Mouse (Mus musculus) liver (tissue): ENCODE results near the gene Morn1.
"Not testable (repeated sequence)": the region's sequence is repeated elsewhere in the genome, so short reads cannot be mapped to it uniquely, and the experiment has no call there.

Experiments
- DNase-seq: peaks from one replicate; pipeline ENCODE4 v3.0.0-alpha.2; 2020; ENCODE audit warnings: mixed read lengths

Morn1 gene

DNA sequence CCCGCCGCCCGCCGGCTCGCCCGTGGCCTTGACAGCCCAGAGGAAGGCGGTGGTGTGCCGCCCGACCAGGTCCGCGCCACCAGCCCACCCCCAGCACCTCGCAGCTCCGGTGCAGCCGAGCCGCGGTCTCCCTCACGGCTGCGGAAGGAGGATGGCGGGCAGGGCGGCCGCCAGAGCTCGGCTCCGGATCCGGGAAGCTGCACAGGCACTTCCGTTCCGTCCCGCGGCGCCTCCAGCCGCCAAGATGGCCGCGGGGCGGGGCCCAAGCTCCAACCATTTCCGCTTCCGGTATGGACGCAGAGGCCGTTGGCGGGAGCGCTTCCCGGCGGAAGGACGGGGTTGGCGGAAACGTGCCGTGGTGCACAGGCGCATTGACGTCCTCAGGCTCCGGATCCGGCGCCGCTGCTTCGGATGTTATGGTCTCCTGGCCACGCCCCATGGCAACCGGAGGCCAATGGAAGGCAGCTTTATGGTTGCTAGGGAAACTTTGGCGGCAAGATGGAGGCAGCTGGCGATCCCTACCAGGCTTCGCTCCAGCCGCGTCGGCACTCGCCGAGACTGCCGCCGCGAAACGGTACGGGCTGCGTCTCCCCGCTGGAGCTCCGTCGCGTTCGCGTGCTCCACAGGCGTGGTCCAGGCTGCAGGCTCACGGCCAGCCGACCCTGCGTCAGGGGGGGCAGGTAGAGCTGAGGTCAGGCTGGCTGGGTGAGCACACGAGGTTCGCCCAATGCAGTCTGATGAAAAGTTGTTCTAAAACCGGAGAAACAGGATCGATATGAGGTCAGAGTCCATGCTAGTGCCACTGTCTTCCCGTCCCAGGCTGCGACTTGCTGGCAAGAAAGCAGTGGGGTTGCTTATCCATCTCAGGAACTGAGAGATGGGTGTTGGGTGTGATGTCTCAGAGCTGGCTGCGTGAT lies at the start of gene Morn1, which contains the start of gene Rer1:
Gene Morn1 (plus strand): TSS at position 470 of the 917 bp plus-strand sequence.
Gene Rer1 (minus strand): TSS at position 275 of the 917 bp plus-strand sequence.
- DNase-seq = peak; percentile 99

DNA sequence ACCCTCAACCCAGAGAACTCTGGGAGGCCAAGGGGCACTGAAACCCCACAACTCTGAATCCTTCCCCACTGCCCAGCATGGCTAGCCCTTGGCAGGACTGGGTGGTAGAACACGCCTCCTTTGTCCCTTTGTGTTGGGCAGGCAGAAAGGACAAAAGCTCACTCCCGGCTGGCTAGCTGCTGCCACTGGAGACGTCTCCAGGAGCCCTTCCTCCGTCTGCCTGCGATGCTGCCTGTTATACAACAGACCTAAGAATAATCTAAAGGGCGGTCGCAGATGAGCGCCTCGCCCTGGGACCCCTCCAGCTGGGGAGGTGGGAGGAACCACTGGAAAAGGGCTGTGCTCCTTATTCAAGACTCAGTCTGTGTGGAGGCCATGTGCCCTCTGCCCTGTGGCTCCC lies 46.2 kb upstream of the Morn1 start:
- no peak for DNase-seq

DNA sequence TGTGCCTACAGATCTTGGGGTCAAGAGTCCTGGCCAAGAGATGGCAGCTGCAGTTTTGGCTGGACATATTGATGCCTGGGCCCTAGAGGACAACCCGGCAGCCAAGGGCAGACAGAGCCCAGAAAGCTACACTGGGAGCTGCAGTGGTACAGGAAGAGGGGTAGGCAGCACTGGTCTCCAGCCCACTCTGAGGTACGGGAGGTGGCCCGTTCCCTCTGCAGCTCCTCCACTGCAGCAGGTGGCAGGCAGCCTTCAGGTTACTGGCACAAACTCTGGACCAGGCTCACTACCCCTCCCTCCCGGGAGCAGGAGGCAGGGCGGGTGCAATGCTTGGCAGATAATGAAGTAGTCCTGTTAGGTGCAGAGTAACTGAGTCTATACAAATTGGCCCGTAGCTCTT lies 45.7 kb upstream of the Morn1 start:
- no peak for DNase-seq

DNA sequence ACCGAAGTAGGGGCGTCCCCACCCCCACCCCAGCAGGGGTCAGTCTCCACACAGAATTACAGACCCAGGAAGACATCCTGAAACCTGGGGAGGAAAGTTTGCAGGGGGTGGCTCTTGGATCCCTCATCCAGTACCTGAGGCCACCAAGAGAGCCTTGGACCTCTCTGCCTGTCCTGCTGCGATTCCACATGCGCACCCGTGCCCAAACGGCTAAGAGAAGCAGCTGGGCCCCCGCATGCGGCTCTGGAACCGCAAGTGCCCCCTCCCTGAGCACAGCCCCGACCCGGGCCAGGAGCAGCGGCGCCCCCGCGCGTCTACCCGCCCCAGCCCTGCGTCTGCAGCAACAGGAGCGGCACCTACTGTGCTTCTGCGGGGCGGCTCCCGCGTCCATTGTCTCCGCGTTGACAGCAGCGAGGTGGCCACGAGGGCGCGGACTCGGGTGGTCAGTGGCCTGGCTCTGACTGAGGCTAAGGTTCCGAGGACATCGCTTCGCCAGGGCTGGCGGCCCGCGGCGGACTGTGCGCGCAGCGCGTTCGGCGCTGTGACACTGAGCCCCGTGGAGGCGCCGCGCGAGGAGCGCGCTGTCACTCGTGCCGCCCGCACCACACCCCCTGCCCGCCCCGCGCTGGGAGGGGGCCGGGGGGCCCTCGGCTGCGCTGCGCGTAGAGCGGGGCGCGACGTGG lies 43.6 kb upstream of the Morn1 start:
- DNase-seq = no peak

DNA sequence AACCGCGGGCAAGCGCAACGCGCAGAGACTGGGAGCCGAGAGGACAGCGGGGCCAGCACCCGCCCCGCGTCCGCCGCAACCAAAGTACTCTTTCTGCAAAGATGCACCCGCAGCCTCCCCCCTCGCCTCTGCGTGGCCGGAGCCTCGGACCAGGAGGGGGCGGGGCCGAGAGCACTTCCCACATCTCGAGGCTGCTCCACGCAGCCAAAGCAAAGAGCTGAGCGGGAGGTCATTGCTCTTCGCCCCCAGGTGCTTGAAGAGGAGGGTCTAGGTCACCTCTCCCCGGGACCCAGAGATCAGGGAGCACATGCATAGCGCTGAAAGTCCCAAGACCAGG lies 43.1 kb upstream of the Morn1 start:
- DNase-seq = no peak

DNA sequence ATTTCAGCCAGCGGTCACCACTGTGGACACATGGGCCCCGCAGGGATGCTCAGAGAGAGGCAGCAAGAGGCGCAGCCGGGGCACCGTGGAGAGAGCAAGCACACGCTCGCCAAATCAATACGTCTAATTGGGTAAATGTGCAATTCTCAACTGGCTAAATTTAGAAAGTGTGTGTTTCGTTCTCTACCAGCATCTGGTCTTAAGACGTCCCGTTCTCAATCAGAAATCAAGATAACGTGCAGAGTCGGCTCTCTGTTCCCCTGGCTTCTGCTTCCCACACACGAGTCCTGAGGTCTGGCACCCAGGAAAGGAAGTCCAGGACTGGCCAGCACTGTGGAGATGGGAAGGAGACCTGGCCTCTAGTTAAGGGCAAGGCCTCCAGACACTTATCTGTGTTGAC lies 39.7 kb upstream of the Morn1 start:
- DNase-seq = no peak

DNA sequence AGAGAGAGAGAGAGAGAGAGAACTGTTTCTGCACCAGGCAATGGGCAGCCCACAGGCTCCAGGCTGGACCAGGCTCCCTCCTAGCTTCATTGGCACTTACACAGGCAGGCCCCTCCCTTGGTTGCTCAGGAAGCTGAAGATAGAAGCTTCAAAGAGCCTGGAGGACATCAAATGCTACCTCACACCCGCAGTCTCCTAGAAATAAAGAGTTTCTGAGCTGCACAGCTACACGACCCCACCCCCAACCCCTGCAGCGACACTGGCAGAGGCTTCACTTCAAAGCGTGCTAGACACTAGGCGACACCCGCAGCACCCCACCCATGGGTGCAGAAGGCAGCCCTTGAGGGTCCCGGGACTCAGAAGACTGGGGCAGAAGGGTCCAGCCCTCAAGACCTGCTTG lies 36.3 kb upstream of the Morn1 start:
- DNase-seq = no peak

DNA sequence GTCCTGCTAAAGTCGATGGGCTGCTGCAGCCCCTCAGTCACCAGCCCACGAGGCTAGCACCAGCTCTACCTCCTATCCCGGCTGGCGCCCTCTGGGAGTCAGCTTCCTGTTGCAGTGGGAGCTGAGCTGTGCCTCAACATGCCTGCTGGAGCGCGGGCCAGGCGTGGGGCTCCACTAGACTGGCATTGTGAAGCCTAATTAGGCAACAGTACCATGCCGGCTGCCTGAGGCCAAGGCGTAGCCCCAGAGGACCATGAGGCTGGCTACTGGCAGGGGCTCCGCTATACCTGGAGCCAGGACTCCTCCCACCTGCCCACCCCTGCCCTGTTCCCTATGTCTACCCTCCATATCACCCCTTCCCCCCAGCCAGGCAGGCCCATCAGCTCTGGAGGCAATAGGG lies 29.7 kb upstream of the Morn1 start, which contains the start of gene Plch2:
Gene Plch2 (minus strand): TSS at position 61 of the 400 bp plus-strand sequence.
- DNase-seq = no peak

DNA sequence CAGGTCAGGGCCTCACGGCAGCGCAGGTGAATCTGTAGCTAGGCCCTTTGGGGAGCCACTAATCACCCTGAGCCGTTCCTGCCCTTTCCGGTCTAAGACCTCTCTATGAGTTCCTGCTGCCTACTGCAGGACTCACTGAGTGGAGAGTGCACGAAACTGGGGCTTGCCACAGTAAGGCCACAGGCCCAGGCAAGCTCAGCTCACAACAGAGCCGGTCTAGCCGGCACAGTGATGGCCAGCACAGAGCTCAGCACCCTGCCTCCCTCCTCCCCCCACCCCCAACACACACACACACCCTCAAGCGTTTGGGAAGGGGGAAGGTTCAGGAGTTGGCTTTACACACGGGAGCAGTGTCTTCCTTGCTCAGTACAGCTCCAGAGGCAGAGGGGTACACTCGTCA lies 28.1 kb upstream of the Morn1 start:
- DNase-seq = no peak

DNA sequence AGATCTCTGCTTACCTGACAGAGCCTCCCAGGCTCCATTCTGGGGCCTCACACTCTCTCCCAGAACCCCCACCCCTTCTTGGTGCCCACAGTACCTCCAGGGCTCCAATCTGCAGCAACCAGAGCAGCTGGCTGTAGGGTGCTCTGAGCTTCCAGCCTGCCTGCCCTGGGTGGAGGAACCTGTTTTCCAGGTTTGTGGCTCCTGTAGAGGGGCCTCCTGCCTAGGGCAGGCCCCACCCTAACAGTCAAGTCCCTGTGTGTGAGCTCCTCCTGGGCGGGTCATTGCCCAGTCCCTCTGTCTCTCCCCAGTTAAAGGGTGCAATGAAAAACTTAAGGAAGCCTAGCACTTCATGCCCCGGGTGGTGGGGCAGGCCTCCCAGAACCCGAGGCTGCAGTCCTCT lies 22.5 kb upstream of the Morn1 start:
- DNase-seq = no peak

DNA sequence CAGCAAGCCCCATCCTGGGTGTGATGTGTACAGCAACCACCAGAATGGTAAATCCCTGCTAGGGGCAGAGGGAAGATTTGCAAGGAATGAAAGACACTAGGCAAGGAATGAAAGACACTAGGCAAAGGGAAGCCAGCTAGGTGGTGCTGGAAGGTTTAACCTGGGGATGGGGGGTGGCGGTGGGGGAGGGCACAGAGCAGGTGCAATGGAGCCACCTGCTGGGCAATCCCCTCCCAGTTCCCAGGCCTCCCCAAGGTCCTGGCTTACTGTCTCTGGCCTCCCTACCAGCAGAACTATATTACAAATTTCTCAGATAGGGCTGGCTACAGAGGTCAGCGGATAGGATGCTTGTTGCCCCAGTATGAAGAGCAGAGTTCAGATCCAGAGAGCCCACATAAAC lies 21.9 kb upstream of the Morn1 start:
- no peak for DNase-seq

DNA sequence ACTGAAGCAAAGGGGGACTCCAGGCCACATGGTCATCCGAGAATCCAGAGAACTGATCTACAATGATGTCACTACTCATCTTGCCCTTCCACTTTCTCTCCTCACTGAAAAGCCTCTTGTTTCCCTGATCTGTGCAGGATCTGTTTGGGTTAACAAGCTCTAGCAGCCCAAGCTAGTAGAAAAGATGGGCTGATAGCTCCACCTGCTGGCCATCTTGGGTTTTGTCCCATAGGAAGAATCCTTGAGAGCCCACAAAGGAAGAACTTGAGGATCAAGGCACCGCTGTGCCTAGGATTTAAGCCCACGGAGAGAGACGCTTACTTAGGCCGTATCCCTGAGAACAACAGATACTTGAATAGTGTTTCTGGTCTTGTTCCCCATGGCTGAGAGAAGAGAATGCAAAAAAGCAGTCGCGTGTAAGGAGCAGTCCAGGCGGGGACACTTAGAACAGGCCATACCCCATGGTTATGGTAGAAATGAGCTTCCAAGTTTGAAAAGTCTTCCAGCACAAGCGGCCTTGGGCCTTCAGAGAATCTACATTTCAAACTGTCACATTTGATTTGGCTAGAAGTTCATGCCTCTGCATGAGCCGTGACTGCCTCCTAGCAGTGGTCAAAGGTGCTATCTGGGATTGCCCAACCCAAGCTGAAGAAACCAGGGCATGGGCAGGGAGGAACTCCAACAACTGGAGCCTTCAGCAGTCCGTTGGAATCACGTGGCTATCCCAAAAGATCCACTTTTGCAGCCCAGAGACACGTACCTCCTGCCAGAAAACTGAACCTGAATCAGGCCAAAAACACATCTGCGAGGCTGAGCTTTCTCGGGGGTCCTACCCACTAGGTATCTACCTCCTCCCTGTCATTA lies 20.2 kb upstream of the Morn1 start:
- peak; percentile 88 for DNase-seq

DNA sequence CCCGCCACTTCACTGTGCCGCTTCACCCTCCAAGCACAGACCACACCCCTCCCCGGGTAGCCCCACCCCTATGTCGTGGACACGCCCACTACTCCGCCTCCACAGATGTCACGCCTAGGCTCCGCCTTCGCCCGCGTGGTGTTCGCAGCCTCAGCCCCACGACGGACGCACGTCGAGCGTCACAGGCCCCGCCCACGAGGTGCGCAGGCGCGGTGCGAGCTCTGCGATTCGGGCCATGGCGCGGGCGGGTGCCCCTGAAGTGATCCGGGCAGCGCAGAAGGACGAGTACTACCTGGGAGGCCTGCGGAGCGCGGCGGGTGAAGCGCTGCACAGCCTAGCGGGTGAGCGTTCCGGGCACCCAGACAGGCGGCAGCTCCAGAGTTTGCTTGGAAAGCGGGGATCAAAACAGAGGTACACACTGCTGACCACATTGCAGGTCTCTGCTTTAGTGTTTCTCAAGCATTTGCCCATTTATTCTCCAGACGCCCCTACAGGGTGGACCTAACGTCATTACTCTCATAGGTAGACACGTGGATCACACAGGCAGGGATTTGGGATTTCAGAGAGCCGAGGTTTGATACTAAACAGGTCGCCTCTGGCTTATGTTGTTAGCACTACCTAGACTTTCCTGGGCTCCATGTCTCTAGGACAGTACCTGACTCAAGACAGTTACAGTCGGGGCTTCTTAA lies 19.4 kb upstream of the Morn1 start, which contains the start of gene Pex10:
Gene Pex10 (plus strand): TSS at position 183 of the 689 bp plus-strand sequence.
- peak; percentile 99 for DNase-seq

DNA sequence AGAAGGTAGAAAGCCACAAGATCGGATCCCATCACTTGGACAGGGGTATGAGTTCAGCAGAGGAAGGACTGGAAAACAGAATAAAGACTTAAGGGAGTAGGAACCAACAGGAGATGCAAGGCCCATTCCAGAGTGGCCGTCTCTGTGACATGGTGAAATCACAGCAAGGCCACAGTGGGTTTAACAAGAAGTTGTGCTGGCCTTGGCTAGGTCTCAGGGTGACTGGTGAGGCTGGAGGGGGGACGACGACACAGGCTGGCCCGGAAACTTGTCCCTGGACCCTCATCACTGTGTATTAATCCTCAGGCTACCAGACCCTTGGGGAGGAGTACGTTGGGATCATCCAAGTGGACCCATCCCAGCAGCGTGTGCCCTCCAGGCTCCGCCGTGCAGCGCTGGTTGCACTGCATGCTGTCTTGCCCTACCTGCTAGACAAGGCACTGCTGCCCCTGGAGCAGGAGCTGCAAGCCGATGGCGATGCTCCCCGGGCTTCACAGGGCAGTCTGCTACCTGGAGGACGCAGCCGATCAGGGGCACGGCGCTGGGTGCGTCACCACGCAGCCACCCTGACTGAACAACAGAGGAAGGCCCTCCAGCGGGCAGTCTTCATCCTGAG lies 17.9 kb upstream of the Morn1 start:
- DNase-seq = no peak

DNA sequence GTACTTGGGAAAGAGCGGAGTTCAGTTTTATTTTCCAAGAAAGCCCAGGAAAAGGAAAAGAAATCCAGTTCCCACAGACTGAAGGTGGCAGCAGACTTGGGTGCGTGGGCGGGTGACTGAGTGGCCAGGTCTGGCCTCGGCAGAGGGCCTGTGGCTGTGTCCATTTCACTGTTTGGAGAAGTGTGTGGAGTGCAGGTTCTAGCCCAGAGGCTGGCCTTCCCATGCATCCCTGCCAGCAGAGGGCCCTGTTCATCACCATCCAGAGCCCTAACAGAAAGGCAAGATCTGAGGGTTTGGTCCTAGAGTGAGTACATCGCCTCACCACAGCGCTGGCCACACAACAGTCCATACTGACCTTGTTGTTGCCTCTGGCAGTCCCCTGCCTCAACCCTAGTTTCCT lies 17.2 kb upstream of the Morn1 start:
- no peak for DNase-seq

DNA sequence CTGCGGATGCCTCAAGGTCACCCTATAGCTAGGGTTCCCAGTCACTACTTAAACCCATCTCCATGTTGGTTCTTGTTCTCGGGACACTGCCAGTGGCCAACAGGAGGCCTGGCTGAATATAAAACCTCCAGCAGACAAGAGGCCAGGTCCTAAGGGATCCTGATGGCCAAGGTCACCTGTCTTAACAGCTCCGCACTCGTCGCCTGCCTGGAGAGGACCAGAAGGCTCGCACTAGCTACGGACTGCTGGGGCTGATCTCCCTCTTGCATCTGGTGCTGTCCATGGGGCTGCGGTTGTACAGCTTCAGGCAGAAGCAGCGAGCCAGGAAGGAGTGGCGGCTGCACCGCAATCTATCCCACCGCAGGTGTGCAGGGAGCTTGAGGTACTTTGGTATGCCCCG lies 16.2 kb upstream of the Morn1 start:
- no peak for DNase-seq

DNA sequence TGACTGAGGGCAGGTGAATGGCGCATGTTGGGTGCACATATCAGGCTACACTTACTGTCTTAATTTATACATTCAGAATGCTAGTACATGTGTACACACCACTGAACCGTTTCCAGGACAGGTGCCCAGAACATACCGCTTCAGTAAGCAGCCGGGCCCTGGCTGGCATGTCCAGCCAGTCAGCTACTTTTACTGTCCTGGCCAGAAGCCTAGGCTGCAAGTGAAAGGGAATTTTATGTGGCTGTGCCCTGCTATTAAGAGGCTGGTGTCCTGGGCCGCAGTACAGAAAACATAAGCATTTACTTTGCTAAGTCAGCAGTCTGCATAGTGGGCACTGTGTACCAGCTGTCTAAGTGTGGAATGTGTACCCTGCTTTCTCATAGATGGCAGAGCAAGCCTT lies 15.5 kb upstream of the Morn1 start:
- no peak for DNase-seq

DNA sequence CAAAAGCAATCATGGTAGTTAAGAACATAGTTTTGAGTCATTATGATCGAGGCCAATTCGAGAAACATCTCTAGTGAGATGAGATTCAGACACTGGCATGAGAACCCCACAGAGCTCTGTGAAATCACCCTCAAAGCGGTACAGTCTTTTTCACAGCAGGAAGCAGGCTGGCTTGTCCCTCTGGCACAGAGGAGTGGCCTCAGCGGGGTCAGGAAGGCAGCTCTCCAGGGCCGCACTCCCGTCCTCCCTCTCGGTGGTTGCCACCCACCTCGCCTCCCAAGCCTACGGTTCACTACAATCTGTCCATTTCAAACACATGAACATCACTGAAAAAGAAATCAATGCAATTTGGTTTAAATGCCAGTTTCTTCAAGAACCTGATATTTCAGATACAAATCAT lies 12.0 kb upstream of the Morn1 start:
- DNase-seq = no peak

DNA sequence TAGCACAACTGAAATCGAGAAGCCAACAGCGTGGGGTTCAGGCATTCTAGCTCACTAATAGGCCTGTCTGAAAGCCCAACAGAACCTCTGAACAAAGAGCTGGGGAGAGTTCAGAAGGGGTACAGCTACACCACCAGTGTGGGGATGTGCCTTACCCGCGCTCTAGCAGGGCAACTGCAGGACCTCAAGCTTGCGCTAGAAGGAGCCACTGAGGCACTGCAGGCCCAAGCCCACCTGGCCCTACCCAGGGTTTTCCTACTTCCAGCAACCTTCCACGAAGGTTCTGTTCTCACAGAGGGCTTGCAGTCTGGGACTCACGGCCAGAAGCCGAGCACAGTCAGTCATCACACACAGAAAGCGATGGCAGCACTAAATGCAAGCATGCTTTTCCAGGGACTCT lies 11.2 kb upstream of the Morn1 start:
- DNase-seq = no peak

DNA sequence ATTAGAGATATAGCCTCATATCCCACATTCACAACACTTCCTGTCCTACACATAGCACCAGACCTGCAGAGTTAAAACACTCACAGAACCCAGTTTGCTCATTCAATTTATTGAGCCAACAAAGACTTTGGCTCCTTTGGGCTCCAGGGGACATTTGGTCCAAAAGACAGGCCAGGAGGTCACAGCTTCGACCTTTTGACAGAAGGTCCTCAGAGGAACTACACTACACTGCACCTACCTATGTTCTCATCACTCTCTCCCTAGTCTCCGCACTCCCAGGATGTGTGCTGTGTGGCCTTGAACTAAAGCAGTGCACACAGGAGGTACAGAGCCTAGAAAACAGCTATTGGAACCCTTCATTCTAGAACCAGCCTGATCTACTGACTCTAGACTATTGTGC lies 10.6 kb upstream of the Morn1 start:
- DNase-seq = no peak

DNA sequence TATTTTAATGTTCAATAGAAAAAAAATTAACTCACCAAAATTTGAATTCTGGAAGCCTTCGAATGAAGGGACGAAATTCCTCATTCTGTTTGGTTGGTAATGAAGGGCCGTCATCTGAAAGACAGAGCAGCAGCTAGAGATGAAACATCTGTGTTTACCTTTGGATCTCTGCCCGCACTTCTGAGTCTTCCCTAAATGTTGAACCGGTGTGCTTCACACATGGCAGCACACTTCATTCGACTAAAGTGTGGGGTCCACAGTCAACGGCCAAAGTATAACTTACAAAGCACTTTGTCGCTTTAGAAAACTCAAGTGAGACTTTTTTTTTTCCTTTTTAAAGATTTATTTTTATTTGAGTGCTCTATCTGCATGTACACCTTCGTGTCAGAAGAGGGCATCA lies 9.7 kb upstream of the Morn1 start:
- DNase-seq = no peak

DNA sequence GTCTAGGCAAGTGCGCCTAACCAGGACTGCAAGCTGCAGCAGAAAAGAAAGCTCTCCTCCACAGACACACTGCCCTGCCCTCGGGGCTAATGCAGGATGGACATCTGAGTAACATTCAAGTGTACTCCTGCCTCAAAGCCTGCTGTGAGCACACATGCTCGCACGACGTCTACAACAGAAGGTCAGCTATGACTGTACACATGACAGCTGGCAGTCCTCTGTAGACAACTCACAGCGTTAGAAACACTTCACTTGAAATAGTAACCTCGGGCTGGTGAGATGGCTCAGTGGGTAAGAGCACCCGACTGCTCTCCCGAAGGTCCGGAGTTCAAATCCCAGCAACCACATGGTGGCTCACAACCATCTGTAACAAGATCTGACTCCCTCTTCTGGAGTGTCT lies 7.6 kb upstream of the Morn1 start:
- DNase-seq = not testable (repeated sequence)
